Mouse (Mus musculus) heart, adult 2 months (tissue): ENCODE data around the gene Gsk3b.

Source experiments
- CTCF ChIP-seq: fragments of 200-600 bp; IDR thresholded peaks from 2 replicates; pipeline ENCODE4 v1.8.1; 2022; ENCODE audit warnings: antibody characterized with exemption, mild to moderate bottlenecking, moderate library complexity
- EP300 ChIP-seq: fragments of 200-500 bp; IDR thresholded peaks from 2 replicates; pipeline ENCODE4 v1.6.1; 2011; ENCODE audit warnings: low read depth, low read length, control low read depth; ENCODE audit not compliant: insufficient read depth
- POLR2A ChIP-seq: fragments of 200-500 bp; IDR thresholded peaks from 2 replicates; pipeline ENCODE4 v1.6.1; 2011; ENCODE audit warnings: mild to moderate bottlenecking, low read depth, low read length, control low read depth; ENCODE audit not compliant: insufficient read depth

- TF ChIP-seq CTCF (no peak), POLR2A (peak; percentile 86), EP300 (peak; percentile 16; the same call in 1 of the 2 replicates)
These were observed at the start of gene Gsk3b for GRCm38 (mm10) chr16:38088629-38089446.
